8 mouse cellular contexts compared by ENCODE assay signal in genomic region chr10:7590792-7591191, GRCm38 (mm10). TPM values are rescaled to one million over a fixed set of nuclear protein-coding genes. Genes with fewer than 3 reads are reported as not detected.
A peak's percentile ranks its signal among the peaks of the same experiment; 100 is the strongest.
DNase-seq lines count a peak whose midpoint lies in the region; ATAC-seq and TF ChIP-seq lines count a peak whose summit lies in the region.

No protein-coding gene starts in this region.

- peak overlapping the region; percentile 100 for H3K4me2 ChIP-seq in hindbrain, embryonic 12.5 days (replicated peaks)
- H3K4me2 ChIP-seq in midbrain, embryonic 13.5 days (replicated peaks) = peak overlapping the region; percentile 89

- DNase-seq in kidney, adult 2 months = no peak
- DNase-seq in kidney, postnatal 4 days = no peak
- peak; percentile 21 for DNase-seq in brain, adult 2 months (ENCODE audit: low read depth, low spot score)
- DNase-seq in frontal cortex, adult 2 months (ENCODE audit: extremely low spot score in 1 of 2, low spot score in 1 of 2) = no peak
- DNase-seq in cerebellum, adult 11-12 months = no peak
- DNase-seq in frontal cortex, postnatal 36 days (ENCODE audit: low spot score in 2 of 2) = no peak

- H3K27ac ChIP-seq in kidney, adult 2 months (ENCODE audit: insufficient read depth, low read depth, low read length) = no peak overlapping the region
- no peak overlapping the region for H3K27ac ChIP-seq in hindbrain, embryonic 12.5 days
- no peak overlapping the region for H3K27ac ChIP-seq in midbrain, embryonic 13.5 days

- no peak for TF ChIP-seq POLR2A in kidney, adult 2 months (IDR thresholded peaks at IDR 0.05; ENCODE audit: low read depth, low read length)

- peak overlapping the region; percentile 99; the same call in 1 of the 2 replicates for H3K4me3 ChIP-seq in kidney, adult 2 months (ENCODE audit: insufficient read depth, low read depth, low read length)
- H3K4me3 ChIP-seq in hindbrain, embryonic 12.5 days = peak overlapping the region; percentile 75
- H3K4me3 ChIP-seq in midbrain, embryonic 13.5 days (replicated peaks) = peak overlapping the region; percentile 88

- WGBS in kidney, adult 2 months = 8% methylated on average over 8 of the region's 8 CpGs
- 6% methylated on average over 8 of the region's 8 CpGs for WGBS in hindbrain, embryonic 12.5 days
- 6% methylated on average over 8 of the region's 8 CpGs for whole genome bisulfite sequencing in midbrain, embryonic 13.5 days

- peaks cover 2% of the 10 kb centered on the region; the same call in 1 of the 2 replicates for H3K4me1 ChIP-seq in kidney, adult 2 months (ENCODE audit: control insufficient read depth, insufficient read depth, low read length)
- H3K4me1 ChIP-seq in hindbrain, embryonic 12.5 days = peaks cover 15% of the 10 kb centered on the region
- H3K4me1 ChIP-seq in midbrain, embryonic 13.5 days (replicated peaks) = peaks cover 31% of the 10 kb centered on the region

- H3K36me3 ChIP-seq in kidney, adult 2 months (ENCODE audit: control insufficient read depth, insufficient read depth, low read length) = no peaks in the 10 kb centered on the region
- H3K36me3 ChIP-seq in hindbrain, embryonic 12.5 days = no peaks in the 10 kb centered on the region
- no peaks in the 10 kb centered on the region for H3K36me3 ChIP-seq in midbrain, embryonic 13.5 days

- no peaks in the 10 kb centered on the region for H3K9me3 ChIP-seq in hindbrain, embryonic 12.5 days (replicated peaks)
- H3K9me3 ChIP-seq in midbrain, embryonic 13.5 days = no peaks in the 10 kb centered on the region

- no peak for TF ChIP-seq CTCF in kidney, adult 2 months (conservative IDR thresholded peaks at IDR 0.05; ENCODE audit: insufficient read depth, insufficient read length, low read depth, low read length)

- peak overlapping the region; percentile 69 for H3K9ac ChIP-seq in hindbrain, embryonic 12.5 days
- H3K9ac ChIP-seq in midbrain, embryonic 13.5 days (replicated peaks) = peak overlapping the region; percentile 92

- no peaks in the 10 kb centered on the region for H3K27me3 ChIP-seq in kidney, adult 2 months (replicated peaks; ENCODE audit: control insufficient read depth, insufficient read depth, low read length)
- peaks cover 5% of the 10 kb centered on the region; the same call in 1 of the 2 replicates for H3K27me3 ChIP-seq in hindbrain, embryonic 12.5 days
- H3K27me3 ChIP-seq in midbrain, embryonic 13.5 days = peaks cover 9% of the 10 kb centered on the region

- ATAC-seq in hindbrain, embryonic 12.5 days (ENCODE audit: low FRiP score) = no peak
- no peak for ATAC-seq in midbrain, embryonic 13.5 days

RNA-seq across cellular contexts. Expression of gene Lrp11, which starts 1.2 kb away (rescaled TPM):
- 7.7 and 14.1 TPM in 2 replicates for polyA plus RNA-seq in kidney, adult 2 months (2012; rRNA removed)
- polyA plus RNA-seq in hindbrain, embryonic 12.5 days (2016; fragmentation: Nextera tagmentation; extraction: Ambion mirVana) = 17.7 and 19.3 TPM in 2 replicates
- 21.3 and 23.5 TPM in 2 replicates for polyA plus RNA-seq in midbrain, embryonic 13.5 days (2015; fragmentation: Nextera tagmentation; extraction: Ambion mirVana)
- 113 TPM in 2 replicates for polyA plus RNA-seq in frontal cortex, adult 2 months (2012; rRNA removed)
